15 mouse cellular contexts compared by ENCODE assay signal in the genomic region with DNA sequence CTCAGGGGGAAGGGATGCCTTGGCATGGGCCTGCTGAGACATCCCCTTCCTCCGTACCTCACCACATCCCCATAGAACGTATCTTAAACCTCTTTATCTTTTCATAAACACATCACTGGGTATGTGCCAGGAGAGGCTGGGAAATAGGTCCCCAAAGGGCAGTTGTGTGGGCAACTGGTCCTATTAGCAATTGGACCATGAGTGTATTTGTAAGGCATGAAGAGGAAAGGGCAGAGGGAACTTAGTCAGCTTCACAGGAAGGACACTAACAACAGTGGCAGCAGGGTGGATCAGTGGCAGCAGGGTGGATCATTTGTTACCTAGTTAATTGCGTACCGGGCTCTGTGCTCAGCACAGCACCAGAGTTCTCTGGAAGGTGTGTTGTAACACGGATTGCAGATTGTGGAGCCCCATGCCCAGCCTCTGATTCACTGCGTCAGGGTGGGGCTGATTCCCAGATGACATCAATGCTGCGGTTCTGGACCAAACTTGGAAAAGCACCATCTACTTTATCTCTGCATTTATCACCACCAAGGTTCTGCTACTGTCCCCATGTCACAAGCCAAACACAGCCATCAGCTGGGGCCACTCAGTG. TPM values are rescaled to one million over a fixed set of nuclear protein-coding genes. Genes with fewer than 3 reads are reported as not detected.
A peak's percentile ranks its signal among the peaks of the same experiment; 100 is the strongest.
DNase-seq lines count a peak whose midpoint lies in the region; ATAC-seq and TF ChIP-seq lines count a peak whose summit lies in the region.
"Had no signal": no experiment of that assay in that cellular context is flagged by ENCODE, and none has a peak within 500 bp of the region (broad histone marks: within the 10 kb centered on the region; RNA-seq: fewer than 3 reads in every experiment).

No protein-coding gene starts in this region.

- no peak for ATAC-seq in lung, embryonic 15.5 days (ENCODE audit: borderline replicate concordance, extremely low read depth, low FRiP score, low TSS enrichment)
- no peak for ATAC-seq in forebrain, embryonic 16.5 days
- ATAC-seq: forebrain, embryonic 15.5 days; intestine, postnatal 0 days; midbrain, embryonic 13.5 days had no signal

- no peak for TF ChIP-seq POLR2A in myocyte (IDR thresholded peaks at IDR 0.05; ENCODE audit: insufficient read length, low read depth)

- peaks cover 37% of the 10 kb centered on the region for H3K4me1 ChIP-seq in lung, embryonic 15.5 days
- peaks cover 9 to 25% of the 10 kb centered on the region in 2 experiments; a peak in 3 of 4 replicates for H3K4me1 ChIP-seq in ES-E14 (ENCODE audit: control insufficient read depth in 2 of 2, insufficient read depth in 2 of 2, low read length in 2 of 2, poor library complexity in 1 of 2)
- peaks cover 4% of the 10 kb centered on the region for H3K4me1 ChIP-seq in forebrain, embryonic 16.5 days (replicated peaks; ENCODE audit: control insufficient read depth, insufficient read depth, low read length)

- H3K79me2 ChIP-seq in myocyte (ENCODE audit: control insufficient read depth, insufficient read depth), result no peaks in the 10 kb centered on the region

- H3K9me3 ChIP-seq in lung, embryonic 15.5 days, result no peaks in the 10 kb centered on the region
- H3K9me3 ChIP-seq in ES-E14 (ENCODE audit: control insufficient read depth, insufficient read depth, low read depth, low read length), result no peaks in the 10 kb centered on the region
- H3K9me3 ChIP-seq in forebrain, embryonic 16.5 days (ENCODE audit: control insufficient read depth, low read length), result no peaks in the 10 kb centered on the region
- H3K9me3 ChIP-seq: forebrain, embryonic 15.5 days; G1E; heart, embryonic 15.5 days; hindbrain, embryonic 13.5 days; midbrain, embryonic 13.5 days; neural tube, embryonic 13.5 days had no signal

- no peaks in the 10 kb centered on the region for H3K36me3 ChIP-seq in lung, embryonic 15.5 days
- no peaks in the 10 kb centered on the region for H3K36me3 ChIP-seq in ES-E14 (ENCODE audit: control insufficient read depth, insufficient read depth, low read length, poor library complexity, severe bottlenecking)
- H3K36me3 ChIP-seq in myocyte (ENCODE audit: control insufficient read depth, insufficient read depth), result no peaks in the 10 kb centered on the region
- H3K36me3 ChIP-seq in forebrain, embryonic 16.5 days (ENCODE audit: control insufficient read depth, insufficient read depth), result no peaks in the 10 kb centered on the region
- H3K36me3 ChIP-seq: forebrain, embryonic 15.5 days; G1E; heart, embryonic 15.5 days; hindbrain, embryonic 13.5 days; midbrain, embryonic 13.5 days; neural tube, embryonic 13.5 days had no signal

- H3ac ChIP-seq in myocyte (ENCODE audit: control insufficient read depth, insufficient read length), result no peak overlapping the region

- peak overlapping the region; percentile 68 for H3K27ac ChIP-seq in lung, embryonic 15.5 days
- H3K27ac ChIP-seq in ES-E14 (ENCODE audit: insufficient read depth, low read depth, low read length, poor library complexity, severe bottlenecking), result 0 out of 2 replicates have a peak overlapping the region, but pooled peaks have one; percentile 11
- H3K27ac ChIP-seq in forebrain, embryonic 16.5 days (ENCODE audit: low read length), result no peak overlapping the region
- H3K27ac ChIP-seq: forebrain, embryonic 15.5 days; hindbrain, embryonic 13.5 days; left cerebral cortex, adult 2 months; midbrain, embryonic 13.5 days; neural tube, embryonic 13.5 days had no signal

- in situ Hi-C loops in ES-E14 (cut with MboI; ENCODE audit: low sequenced_read_pairs in 2 of 2, unreplicated experiment in 2 of 2), result no loop called here

- H3K4me3 ChIP-seq in lung, embryonic 15.5 days, result no peak overlapping the region
- no peak overlapping the region for H3K4me3 ChIP-seq in ES-E14 (ENCODE audit: insufficient read depth in 1 of 2, low read depth in 1 of 2, low read length in 2 of 2, poor library complexity in 1 of 2, severe bottlenecking in 1 of 2)
- H3K4me3 ChIP-seq in myocyte, result no peak overlapping the region
- H3K4me3 ChIP-seq in forebrain, embryonic 16.5 days (replicated peaks; ENCODE audit: low read length), result no peak overlapping the region
- H3K4me3 ChIP-seq: forebrain, embryonic 15.5 days; heart, embryonic 15.5 days; hindbrain, embryonic 13.5 days; left cerebral cortex, adult 2 months; midbrain, embryonic 13.5 days; neural tube, embryonic 13.5 days had no signal

- H3K9ac ChIP-seq in lung, embryonic 15.5 days, result no peak overlapping the region
- no peak overlapping the region for H3K9ac ChIP-seq in ES-E14 (ENCODE audit: insufficient read depth, low read depth, low read length, poor library complexity, severe bottlenecking)
- H3K9ac ChIP-seq in forebrain, embryonic 16.5 days (replicated peaks; ENCODE audit: low read depth, low read length), result no peak overlapping the region
- H3K9ac ChIP-seq: forebrain, embryonic 15.5 days; heart, embryonic 15.5 days; hindbrain, embryonic 13.5 days; midbrain, embryonic 13.5 days; neural tube, embryonic 13.5 days had no signal

- no peak overlapping the region for H3K4me2 ChIP-seq in lung, embryonic 15.5 days
- peak overlapping the region; percentile 88 for H3K4me2 ChIP-seq in myocyte (ENCODE audit: low read depth)
- H3K4me2 ChIP-seq in forebrain, embryonic 16.5 days (ENCODE audit: low read length), result no peak overlapping the region
- H3K4me2 ChIP-seq: forebrain, embryonic 15.5 days; heart, embryonic 15.5 days; hindbrain, embryonic 13.5 days; midbrain, embryonic 13.5 days; neural tube, embryonic 13.5 days had no signal

- DNase-seq in lung, postnatal 4 days, result no peak
- no peak for DNase-seq in ES-E14 (ENCODE audit: low read depth, low spot score)
- DNase-seq in adrenal gland, postnatal 25 days, result peak; percentile 38
- no peak for DNase-seq in left cerebral cortex, postnatal 36 days (ENCODE audit: low spot score in 2 of 2)

- intact Hi-C loops in left cerebral cortex, postnatal 36 days (cut with DNase I), result no loop called here

- H3K27me3 ChIP-seq in lung, embryonic 15.5 days, result no peaks in the 10 kb centered on the region
- no peaks in the 10 kb centered on the region for H3K27me3 ChIP-seq in myocyte (ENCODE audit: control insufficient read depth, insufficient read depth, insufficient read length)
- H3K27me3 ChIP-seq in forebrain, embryonic 16.5 days (replicated peaks; ENCODE audit: control insufficient read depth, insufficient read depth, low read length), result no peaks in the 10 kb centered on the region
- H3K27me3 ChIP-seq: forebrain, embryonic 15.5 days; neural tube, embryonic 13.5 days had no signal

- 63% methylated on average over 7 of the region's 7 CpGs for WGBS in lung, embryonic 15.5 days
- WGBS in forebrain, embryonic 16.5 days, result 70% methylated on average over 7 of the region's 7 CpGs

TF ChIP-seq in ES-E14, 5 proteins besides CTCF, POLR2A, EP300 and RAD21:
- TF ChIP-seq HCFC1 (IDR thresholded peaks at IDR 0.05; ENCODE audit: borderline replicate concordance, insufficient read depth, low read length) (no peak), MAFK (IDR thresholded peaks at IDR 0.05; ENCODE audit: insufficient read depth, low read depth, low read length) (no peak), CHD2 (IDR thresholded peaks at IDR 0.05; ENCODE audit: low read depth, low read length) (no peak), ZNF384 (IDR thresholded peaks at IDR 0.05; ENCODE audit: low read depth, low read length) (no peak), ZC3H11A (IDR thresholded peaks at IDR 0.05; ENCODE audit: borderline replicate concordance, low read depth, low read length) (no peak)

TF ChIP-seq in myocyte, 11 proteins besides CTCF, POLR2A, EP300 and RAD21:
- no peak for TF ChIP-seq POLR2AphosphoS2 (IDR thresholded peaks at IDR 0.05; ENCODE audit: insufficient read length, low read depth)
- no peak for TF ChIP-seq TCF3 (IDR thresholded peaks at IDR 0.05; ENCODE audit: insufficient read length, low read depth)
- TF ChIP-seq MAX (IDR thresholded peaks at IDR 0.05; ENCODE audit: low read depth), result no peak
- TF ChIP-seq REST (IDR thresholded peaks at IDR 0.05; ENCODE audit: insufficient read depth, insufficient read length), result no peak
- no peak for TF ChIP-seq MYOD1 (IDR thresholded peaks at IDR 0.05; ENCODE audit: control insufficient read depth in 1 of 3, insufficient read length in 2 of 3, low read depth in 2 of 3)
- TF ChIP-seq CEBPB (IDR thresholded peaks at IDR 0.05; ENCODE audit: insufficient read depth, poor library complexity, severe bottlenecking), result peak; percentile 65; the same call in 1 of the 2 replicates
- TF ChIP-seq USF1 (IDR thresholded peaks at IDR 0.05; ENCODE audit: low read depth), result no peak
- TF ChIP-seq E2F4 (IDR thresholded peaks at IDR 0.05; ENCODE audit: insufficient read depth), result no peak
TF ChIP-seq in myocyte: peak in this region for 1.

RNA-seq across cellular contexts. Expression of a gene that starts 22.1 kb away (rescaled TPM):
- polyA plus RNA-seq in lung, embryonic 15.5 days (2015; fragmentation: Nextera tagmentation; extraction: Ambion mirVana), result 7.3 and 7.6 TPM in 2 replicates
- 47.1 and 66.7 TPM in 2 replicates for total RNA-seq in ES-E14 (2012; rRNA removed)
- total RNA-seq in adrenal gland, postnatal 25 days (2021), result 20.5 and 29.8 TPM in 2 replicates
- polyA plus RNA-seq in myocyte (2012; fragmentation: generic; extraction: Trizol), result 49.3 TPM
- total RNA-seq in left cerebral cortex, postnatal 36 days (2021), result 10 to 100 TPM; 48.7 to 58.2 TPM
- 21.0 and 26.5 TPM in 2 replicates for polyA plus RNA-seq in forebrain, embryonic 16.5 days (2015; fragmentation: Nextera tagmentation; extraction: Ambion mirVana)

RNA-seq across cellular contexts. Expression of a gene that starts 44.2 kb away (rescaled TPM):
- polyA plus RNA-seq in lung, embryonic 15.5 days (2015; fragmentation: Nextera tagmentation; extraction: Ambion mirVana), result 182 and 187 TPM in 2 replicates
- total RNA-seq in ES-E14 (2012; rRNA removed), result 148 and 177 TPM in 2 replicates
- total RNA-seq in adrenal gland, postnatal 25 days (2021), result 121 and 128 TPM in 2 replicates
- polyA plus RNA-seq in myocyte (2012; fragmentation: generic; extraction: Trizol), result 83.0 TPM
- total RNA-seq in left cerebral cortex, postnatal 36 days (2021), result 10 to 100 TPM; 22.5 to 24.7 TPM
- 96.9 and 103 TPM in 2 replicates for polyA plus RNA-seq in forebrain, embryonic 16.5 days (2015; fragmentation: Nextera tagmentation; extraction: Ambion mirVana)
